Mouse (Mus musculus) midbrain, embryonic 11.5 days (tissue): ENCODE measurements at regions not wholly inside any gene's neighbourhood (a gene's known extent, or its start where the extent isn't known, plus 50 kb on each side); places are given as distances from the start of the nearest gene placed in this dataset.

ENCODE experiments used
- ATAC-seq: fragments of 200-750 bp; cut with Nextera tagmentation; 2 replicates; pipeline ENCODE4 v1.8.0; 2017; ENCODE audit warnings: moderate TSS enrichment, moderate library complexity; ENCODE audit not compliant: low FRiP score
- DNase-seq: peaks from one replicate; pipeline ENCODE4 v3.0.0; 2015; ENCODE audit warnings: low spot score; ENCODE audit errors: missing footprints
- H3K27ac ChIP-seq: fragments of 300-500 bp; sonication (generic); 2 replicates; pipeline ENCODE4 v1.5.1; 2014; ENCODE audit warnings: low read depth, low read length
- H3K27me3 ChIP-seq: fragments of 300-500 bp; sonication (generic); 2 replicates; pipeline ENCODE4 v1.6.1; 2014; ENCODE audit warnings: mild to moderate bottlenecking, low read length, moderate library complexity, mixed read lengths; ENCODE audit not compliant: control insufficient read depth, insufficient read depth
- H3K36me3 ChIP-seq: fragments of 300-500 bp; sonication (generic); 2 replicates; pipeline ENCODE4 v1.6.1; 2014; ENCODE audit warnings: mild to moderate bottlenecking, low read length, moderate library complexity, mixed read lengths; ENCODE audit not compliant: control insufficient read depth, insufficient read depth
- H3K4me1 ChIP-seq: fragments of 300-500 bp; sonication (generic); 2 replicates; pipeline ENCODE4 v1.6.1; 2014; ENCODE audit warnings: low read length; ENCODE audit not compliant: control insufficient read depth, insufficient read depth
- H3K4me2 ChIP-seq: fragments of 300-500 bp; sonication (generic); 2 replicates; pipeline ENCODE4 v1.6.1; 2014; ENCODE audit warnings: mild to moderate bottlenecking, moderate library complexity
- H3K4me3 ChIP-seq: fragments of 300-500 bp; sonication (generic); 2 replicates; pipeline ENCODE4 v1.5.1; 2014; ENCODE audit warnings: low read depth, low read length
- H3K9ac ChIP-seq: fragments of 300-500 bp; sonication (generic); 2 replicates; pipeline ENCODE4 v1.6.1; 2014; ENCODE audit warnings: low read length
- H3K9me3 ChIP-seq: fragments of 300-500 bp; sonication (generic); 2 replicates; pipeline ENCODE4 v1.6.1; 2016; ENCODE audit warnings: low read length; ENCODE audit not compliant: control insufficient read depth
- WGBS: fragments of 180-500 bp; shearing (Covaris S2); extraction: QIAGEN DNeasy Blood & Tissue Kit; methylation state at CpG from one replicate; pipeline ENCODE4 v1.1.7; 2014; 5-methylcytosine and 5-hydroxymethylcytosine counted together

GRCm38 (mm10) chr1:195371131-195371530, 194.6 kb upstream of the Cr2 start:
- no peaks in the 10 kb centered on the region for H3K27me3 ChIP-seq
- no peak overlapping the region for H3K4me3 ChIP-seq
- no peak overlapping the region for H3K9ac ChIP-seq
- no peak overlapping the region for H3K4me2 ChIP-seq
- peak; percentile 83 for DNase-seq
- no peaks in the 10 kb centered on the region for H3K4me1 ChIP-seq
- ATAC-seq = no peak
- WGBS = 81% methylated on average over 6 of the region's 6 CpGs
- H3K27ac ChIP-seq = no peak overlapping the region
- H3K9me3 ChIP-seq = no peaks in the 10 kb centered on the region
- H3K36me3 ChIP-seq = no peaks in the 10 kb centered on the region
